ENCODE assay signal across 27 mouse cellular contexts in the genomic region with DNA sequence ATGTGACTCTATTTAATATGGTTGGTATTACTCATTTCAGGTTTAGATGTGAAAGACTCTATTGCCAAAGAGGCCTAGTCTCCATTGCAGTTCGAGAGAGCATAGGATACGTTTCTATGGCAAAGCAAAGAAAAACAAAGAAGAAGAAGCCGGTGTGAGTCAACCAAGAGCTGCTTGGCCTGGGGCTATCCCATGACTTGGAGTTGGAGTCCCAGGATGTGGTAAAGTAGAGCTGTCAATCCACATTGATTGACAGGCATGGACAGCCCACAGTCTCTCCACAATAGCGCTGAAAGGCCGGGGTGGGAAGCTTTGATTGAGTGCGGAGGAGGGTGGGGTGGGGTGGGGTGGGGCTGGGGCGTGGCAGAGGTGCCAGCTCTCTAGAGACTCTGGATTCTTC. TPM values are rescaled to one million over a fixed set of nuclear protein-coding genes. Genes with fewer than 3 reads are reported as not detected.
DNase-seq lines count a peak whose midpoint lies in the region; ATAC-seq and TF ChIP-seq lines count a peak whose summit lies in the region.
"Had no signal": no experiment of that assay in that cellular context is flagged by ENCODE, and none has a peak within 500 bp of the region (broad histone marks: within the 10 kb centered on the region; RNA-seq: fewer than 3 reads in every experiment).

No protein-coding gene starts in this region.

- no peak for TF ChIP-seq POLR2A in ES-Bruce4 (IDR thresholded peaks at IDR 0.05; ENCODE audit: insufficient read depth, low read length)

- DNase-seq in stomach, postnatal 0 days (ENCODE audit: low spot score) = no peak
- peak; percentile 94 for DNase-seq in NIH3T3 (ENCODE audit: low read depth)
- DNase-seq in ZHBTc4 (ENCODE audit: low read depth, low spot score) = peak; percentile 94
- no peak for DNase-seq in kidney, adult 18-20 months
- no peak for DNase-seq in cerebellum, postnatal 25 days
- no peak for DNase-seq in frontal cortex, postnatal 10 days (ENCODE audit: low spot score in 2 of 2)
- DNase-seq: adrenal gland, adult 2 months; adrenal gland, postnatal 25 days; B cell, adult 2 months; cerebellum, adult 11-12 months; cerebellum, adult 8-10 months; cerebellum, postnatal 14 days; gastrocnemius, postnatal 10 days; gastrocnemius, postnatal 36 days; kidney, adult 8-10 months had no signal

- H3K4me1 ChIP-seq in stomach, embryonic 16.5 days (ENCODE audit: control insufficient read depth, insufficient read depth, low read length) = no peaks in the 10 kb centered on the region
- H3K4me1 ChIP-seq in stomach, postnatal 0 days (replicated peaks; ENCODE audit: control insufficient read depth, insufficient read depth) = no peaks in the 10 kb centered on the region
- H3K4me1 ChIP-seq in ES-Bruce4 (ENCODE audit: control insufficient read depth, insufficient read depth, low read length) = peaks cover 13% of the 10 kb centered on the region

- H3K9ac ChIP-seq in stomach, embryonic 16.5 days (ENCODE audit: low read length) = no peak overlapping the region
- H3K9ac ChIP-seq in stomach, postnatal 0 days (ENCODE audit: low read length) = no peak overlapping the region
- no peak overlapping the region for H3K9ac ChIP-seq in ES-Bruce4 (ENCODE audit: low read depth, poor library complexity, severe bottlenecking)
- H3K9ac ChIP-seq: embryonic facial prominence, embryonic 13.5 days; forebrain, embryonic 13.5 days; hindbrain, embryonic 12.5 days; hindbrain, embryonic 15.5 days had no signal

- H3K27ac ChIP-seq in stomach, embryonic 16.5 days (ENCODE audit: low read length) = no peak overlapping the region
- H3K27ac ChIP-seq in stomach, postnatal 0 days (replicated peaks) = no peak overlapping the region
- H3K27ac ChIP-seq in ES-Bruce4 (ENCODE audit: insufficient read depth, low read length) = peak overlapping the region; percentile 26; the same call in 1 of the 2 replicates
- H3K27ac ChIP-seq: embryonic facial prominence, embryonic 13.5 days; forebrain, embryonic 10.5 days; forebrain, embryonic 13.5 days; hindbrain, embryonic 12.5 days; hindbrain, embryonic 15.5 days had no signal

- TF ChIP-seq EP300 in stomach, postnatal 0 days (optimal IDR thresholded peaks at IDR 0.05) = no peak
- 0 out of 2 replicates have a peak, but pooled peaks have one; percentile 14 for TF ChIP-seq EP300 in ES-Bruce4 (IDR thresholded peaks at IDR 0.05; ENCODE audit: insufficient read depth, low read depth, low read length)

- H3K36me3 ChIP-seq in stomach, embryonic 16.5 days (ENCODE audit: control insufficient read depth, insufficient read depth, low read length) = no peaks in the 10 kb centered on the region
- no peaks in the 10 kb centered on the region for H3K36me3 ChIP-seq in stomach, postnatal 0 days (ENCODE audit: control insufficient read depth, insufficient read depth, low read length)
- no peaks in the 10 kb centered on the region for H3K36me3 ChIP-seq in ES-Bruce4 (ENCODE audit: control insufficient read depth, insufficient read depth, low read length, poor library complexity, severe bottlenecking)
- H3K36me3 ChIP-seq: embryonic facial prominence, embryonic 13.5 days; forebrain, embryonic 10.5 days; G1E; hindbrain, embryonic 12.5 days; hindbrain, embryonic 15.5 days had no signal

- ATAC-seq in stomach, embryonic 16.5 days (ENCODE audit: insufficient read depth, low FRiP score) = 0 out of 2 replicates have a peak, but pooled peaks have one; percentile 27
- no peak for ATAC-seq in stomach, postnatal 0 days (ENCODE audit: low FRiP score, low TSS enrichment)
- ATAC-seq: forebrain, embryonic 13.5 days; forebrain, embryonic 16.5 days; intestine, postnatal 0 days had no signal

- H3K27me3 ChIP-seq in stomach, embryonic 16.5 days (ENCODE audit: control insufficient read depth, insufficient read depth, low read length) = no peaks in the 10 kb centered on the region
- H3K27me3 ChIP-seq in stomach, postnatal 0 days (ENCODE audit: control insufficient read depth, insufficient read depth, low read length) = no peaks in the 10 kb centered on the region
- no peaks in the 10 kb centered on the region for H3K27me3 ChIP-seq in ES-Bruce4 (ENCODE audit: control insufficient read depth, insufficient read depth, low read length, poor library complexity, severe bottlenecking)
- H3K27me3 ChIP-seq: CH12.LX; embryonic facial prominence, embryonic 13.5 days; forebrain, embryonic 13.5 days; hindbrain, embryonic 12.5 days; hindbrain, embryonic 15.5 days had no signal

- H3K4me3 ChIP-seq in stomach, embryonic 16.5 days (replicated peaks; ENCODE audit: low read length) = no peak overlapping the region
- H3K4me3 ChIP-seq in stomach, postnatal 0 days (ENCODE audit: low read depth, low read length) = no peak overlapping the region
- H3K4me3 ChIP-seq in ES-Bruce4 (ENCODE audit: low read depth, low read length) = no peak overlapping the region
- H3K4me3 ChIP-seq: embryonic facial prominence, embryonic 13.5 days; forebrain, embryonic 10.5 days; forebrain, embryonic 13.5 days; hindbrain, embryonic 12.5 days; hindbrain, embryonic 15.5 days had no signal

- H3K9me3 ChIP-seq in stomach, embryonic 16.5 days (replicated peaks; ENCODE audit: control insufficient read depth, low read length) = no peaks in the 10 kb centered on the region
- no peaks in the 10 kb centered on the region for H3K9me3 ChIP-seq in stomach, postnatal 0 days (ENCODE audit: control insufficient read depth, low read length)
- no peaks in the 10 kb centered on the region for H3K9me3 ChIP-seq in ES-Bruce4 (replicated peaks; ENCODE audit: control insufficient read depth, insufficient read depth, low read length, poor library complexity, severe bottlenecking)
- H3K9me3 ChIP-seq: embryonic facial prominence, embryonic 13.5 days; forebrain, embryonic 10.5 days; forebrain, embryonic 13.5 days; hindbrain, embryonic 12.5 days; hindbrain, embryonic 15.5 days had no signal

- 55% methylated on average over 7 of the region's 7 CpGs for WGBS in stomach, embryonic 16.5 days
- WGBS in stomach, postnatal 0 days = 34% methylated on average over 7 of the region's 7 CpGs

- TF ChIP-seq CTCF in stomach, postnatal 0 days (IDR thresholded peaks at IDR 0.05; ENCODE audit: low read depth) = no peak
- TF ChIP-seq CTCF in ES-Bruce4 (IDR thresholded peaks at IDR 0.05; ENCODE audit: low read depth, low read length) = no peak

- H3K4me2 ChIP-seq in stomach, embryonic 16.5 days (ENCODE audit: low read depth, low read length) = no peak overlapping the region
- no peak overlapping the region for H3K4me2 ChIP-seq in stomach, postnatal 0 days (replicated peaks; ENCODE audit: low read depth)
- H3K4me2 ChIP-seq: embryonic facial prominence, embryonic 13.5 days; forebrain, embryonic 13.5 days; heart, embryonic 11.5 days; hindbrain, embryonic 12.5 days; hindbrain, embryonic 15.5 days had no signal

RNA-seq across cellular contexts. Expression of gene Hspb8, which starts 10.2 kb away (rescaled TPM):
- 35.8 and 38.5 TPM in 2 replicates for polyA plus RNA-seq in stomach, embryonic 16.5 days (2015; fragmentation: Nextera tagmentation; extraction: Ambion mirVana)
- 28.9 and 29.0 TPM in 2 replicates for polyA plus RNA-seq in stomach, postnatal 0 days (2015; fragmentation: Nextera tagmentation; extraction: Ambion mirVana)
- polyA plus RNA-seq in ES-Bruce4 (2011; ENCODE audit: insufficient read depth, insufficient read length, low read depth, missing spikeins) = 64.0 and 68.1 TPM in 2 replicates
- polyA plus RNA-seq: G1E had no signal

Comparison
In these comparisons a context has a peak if more than half of its experiments do, and no peak if none do; other contexts are left out.
1. DNase-seq: peak in NIH3T3 (single experiment) and ZHBTc4 (single experiment); none in stomach, postnatal 0 days (single experiment), kidney, adult 18-20 months (single experiment), cerebellum, postnatal 25 days (0 of 2) and frontal cortex, postnatal 10 days (0 of 2).